Mouse (Mus musculus) kidney, adult 2 months (tissue): ENCODE measurements at regions not wholly inside any gene's neighbourhood (a gene's known extent, or its start where the extent isn't known, plus 50 kb on each side); places are given as distances from the start of the nearest gene placed in this dataset.

Experiments
- CTCF ChIP-seq: fragments of 200-500 bp; conservative IDR thresholded peaks from 2 replicates; pipeline ENCODE4 v1.5.1; 2011; ENCODE audit warnings: low read depth, mild to moderate bottlenecking, control low read depth, low read length, moderate library complexity, mixed read lengths; ENCODE audit not compliant: insufficient read depth, insufficient read length
- POLR2A ChIP-seq: fragments of 200-500 bp; IDR thresholded peaks from one replicate; pipeline ENCODE4 v1.6.1; 2011; ENCODE audit warnings: low read depth, low read length, control low read depth

DNA sequence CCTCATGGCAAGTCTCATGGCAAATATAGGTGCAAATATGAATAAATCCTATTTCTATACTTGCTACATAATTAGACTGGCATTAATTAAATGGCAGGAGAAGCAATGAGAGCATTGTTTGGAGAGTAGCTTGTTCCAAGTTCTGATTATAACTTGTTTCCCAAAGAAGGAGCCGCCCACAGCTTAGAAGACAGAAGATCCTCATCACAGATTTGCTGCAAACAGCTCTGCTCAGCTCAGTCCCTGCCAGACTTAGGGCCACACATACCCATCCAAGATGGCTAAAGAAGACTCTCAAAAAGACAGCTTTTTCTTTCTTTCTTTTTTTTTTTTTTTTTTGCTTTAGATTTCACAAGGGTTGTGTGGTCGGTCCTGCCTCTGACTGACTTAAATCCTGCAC, 377.4 kb upstream of the Mef2c start:
- no peak for TF ChIP-seq CTCF
- no peak for TF ChIP-seq POLR2A
